Mouse (Mus musculus) kidney, embryonic 16.5 days (tissue): ENCODE measurements around the gene Clstn3. TPM values are rescaled to one million over a fixed set of nuclear protein-coding genes. Genes with fewer than 3 reads are reported as not detected.
A peak's percentile ranks its signal among the peaks of the same experiment; 100 is the strongest.
"Not testable (repeated sequence)": the region's sequence is repeated elsewhere in the genome, so short reads cannot be mapped to it uniquely, and the experiment has no call there.

Experiments
- ATAC-seq: fragments of 200-750 bp; cut with Nextera tagmentation; 2 replicates; pipeline ENCODE4 v1.8.0; 2017; ENCODE audit warnings: moderate TSS enrichment; ENCODE audit not compliant: low FRiP score, low TSS enrichment
- H3K27ac ChIP-seq: fragments of 300-500 bp; sonication (generic); 2 replicates; pipeline ENCODE4 v1.5.1; 2014; ENCODE audit warnings: low read length
- H3K27me3 ChIP-seq: fragments of 300-500 bp; sonication (generic); 2 replicates; pipeline ENCODE4 v1.6.1; 2014; ENCODE audit warnings: low read length, control low read depth, mixed read lengths; ENCODE audit not compliant: insufficient read depth
- H3K36me3 ChIP-seq: fragments of 300-500 bp; sonication (generic); 2 replicates; pipeline ENCODE4 v1.6.1; 2014; ENCODE audit warnings: low read length, control low read depth, mixed read lengths; ENCODE audit not compliant: insufficient read depth
- H3K4me1 ChIP-seq: fragments of 300-500 bp; sonication (generic); 2 replicates; pipeline ENCODE4 v1.6.1; 2014; ENCODE audit warnings: low read length, control low read depth, mixed read lengths; ENCODE audit not compliant: insufficient read depth
- H3K4me2 ChIP-seq: fragments of 300-500 bp; sonication (generic); replicated peaks from 2 replicates; pipeline ENCODE4 v1.6.1; 2014; ENCODE audit warnings: low read depth, low read length
- H3K4me3 ChIP-seq: fragments of 300-500 bp; sonication (generic); 2 replicates; pipeline ENCODE4 v1.5.1; 2014; ENCODE audit warnings: mild to moderate bottlenecking, low read length
- H3K9ac ChIP-seq: fragments of 300-500 bp; sonication (generic); replicated peaks from 2 replicates; pipeline ENCODE4 v1.6.1; 2014; ENCODE audit warnings: low read length
- H3K9me3 ChIP-seq: fragments of 300-500 bp; sonication (generic); 2 replicates; pipeline ENCODE4 v1.6.1; 2016; ENCODE audit warnings: low read length, control low read depth
- WGBS: fragments of 180-500 bp; shearing (Covaris S2); extraction: QIAGEN DNeasy Blood & Tissue Kit; methylation state at CpG from one replicate; pipeline ENCODE4 v1.1.7; 2014; 5-methylcytosine and 5-hydroxymethylcytosine counted together
- polyA plus RNA-seq: library from polyadenylated mRNA; unstranded; fragments of >200 nt; fragmentation: Nextera tagmentation; extraction: Ambion mirVana; gene quantifications from 2 replicates; pipeline ENCODE4 v1.2.1, GENCODE M21; 2015

Clstn3 gene
- polyA plus RNA-seq, 1 experiment from 2014 or later: 6.6 TPM

DNA sequence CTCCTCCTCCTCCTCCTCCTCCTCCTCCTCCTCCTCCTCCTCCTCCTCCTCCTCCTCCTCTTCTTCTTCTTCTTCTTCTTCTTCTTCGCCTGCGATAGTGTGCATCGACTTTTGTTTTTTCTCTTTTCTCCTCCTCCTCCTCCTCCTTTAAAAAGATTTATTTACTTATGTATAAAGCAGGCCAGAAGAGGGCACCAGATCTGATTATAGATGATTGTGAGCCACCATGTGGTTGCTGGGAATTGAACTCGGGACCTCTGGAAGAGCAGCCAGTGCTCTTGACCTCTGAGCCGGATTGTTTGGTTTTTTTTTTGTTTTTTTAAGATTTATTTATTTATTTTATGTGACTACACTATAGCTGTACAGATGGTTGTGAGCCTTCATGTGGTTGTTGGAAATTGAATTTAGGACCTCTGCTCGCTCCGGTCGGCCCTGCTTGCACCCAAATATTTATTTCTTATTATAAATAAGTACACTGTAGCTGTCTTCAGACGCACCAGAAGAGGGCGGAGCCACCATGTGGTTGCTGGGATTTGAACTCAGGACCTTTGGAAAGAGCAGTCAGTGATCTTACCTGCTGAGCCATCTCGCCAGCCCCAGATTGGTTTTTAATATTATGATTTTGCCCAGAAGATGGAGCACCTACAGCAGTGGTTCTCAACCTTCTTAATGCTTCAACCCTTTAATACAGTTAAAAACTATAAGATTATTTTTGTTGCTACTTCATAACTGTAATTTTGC is 10.9 kb upstream of the Clstn3 start:
- H3K27me3 ChIP-seq, H3K36me3 ChIP-seq, H3K27ac ChIP-seq, H3K4me2 ChIP-seq, H3K9ac ChIP-seq, ATAC-seq, H3K4me3 ChIP-seq, H3K9me3 ChIP-seq, H3K4me1 ChIP-seq: not testable (repeated sequence)
- WGBS: 89% methylated on average over 10 of the region's 11 CpGs

DNA sequence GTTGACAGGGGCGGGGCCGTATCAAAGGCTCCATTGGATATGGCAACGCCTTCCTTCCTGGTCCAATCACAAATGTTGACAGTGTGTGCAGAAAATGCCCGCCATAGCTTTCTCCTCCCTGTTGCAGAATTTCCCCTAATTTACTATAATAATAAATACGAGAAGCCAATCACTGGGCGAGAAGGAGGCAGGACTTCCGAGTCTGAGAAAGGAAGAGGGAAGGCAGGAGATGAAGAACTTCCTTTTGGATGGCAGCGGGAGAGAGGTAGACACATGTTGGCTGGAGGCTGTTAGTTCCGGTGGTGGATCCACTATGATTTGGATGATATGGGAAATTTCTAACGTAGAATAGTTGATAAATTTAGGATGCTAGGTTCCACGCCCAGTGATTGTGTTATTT is 10.0 kb upstream of the Clstn3 start:
- Histone ChIP-seq H3K9me3 (no peaks in the 10 kb centered on the region), H3K36me3 (no peaks in the 10 kb centered on the region), H3K4me2 (no peak overlapping the region), H3K27ac (no peak overlapping the region), H3K4me1 (peaks cover 9% of the 10 kb centered on the region), H3K27me3 (no peaks in the 10 kb centered on the region), H3K4me3 (no peak overlapping the region), H3K9ac (no peak overlapping the region)
- no peak for ATAC-seq
- WGBS: 81% methylated on average over 11 of the region's 11 CpGs

DNA sequence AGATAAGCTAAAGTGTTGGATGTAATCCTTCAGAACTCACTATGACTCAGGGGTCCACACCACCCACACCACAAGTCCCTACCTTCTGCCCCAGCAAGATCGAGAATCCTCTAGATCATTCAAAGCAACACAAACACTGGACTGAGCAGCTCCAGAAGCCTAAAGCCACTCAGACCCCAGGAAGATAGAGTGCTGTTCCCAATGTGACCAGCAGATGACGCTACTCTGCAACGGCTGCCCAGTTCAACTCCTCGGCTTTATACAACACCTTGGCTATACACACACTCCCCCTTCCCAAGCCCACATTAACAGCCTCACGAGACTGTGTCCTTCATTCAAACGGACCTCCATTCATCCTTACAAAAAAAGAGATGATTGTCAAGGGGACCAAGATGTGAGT is 8.2 kb upstream of the Clstn3 start:
- Histone ChIP-seq H3K4me1 (peaks cover 5% of the 10 kb centered on the region), H3K27me3 (no peaks in the 10 kb centered on the region), H3K9me3 (no peaks in the 10 kb centered on the region), H3K9ac (no peak overlapping the region), H3K4me2 (no peak overlapping the region), H3K4me3 (no peak overlapping the region), H3K36me3 (no peaks in the 10 kb centered on the region), H3K27ac (no peak overlapping the region)
- ATAC-seq: no peak
- WGBS: 36% methylated on average over 6 of the region's 6 CpGs

DNA sequence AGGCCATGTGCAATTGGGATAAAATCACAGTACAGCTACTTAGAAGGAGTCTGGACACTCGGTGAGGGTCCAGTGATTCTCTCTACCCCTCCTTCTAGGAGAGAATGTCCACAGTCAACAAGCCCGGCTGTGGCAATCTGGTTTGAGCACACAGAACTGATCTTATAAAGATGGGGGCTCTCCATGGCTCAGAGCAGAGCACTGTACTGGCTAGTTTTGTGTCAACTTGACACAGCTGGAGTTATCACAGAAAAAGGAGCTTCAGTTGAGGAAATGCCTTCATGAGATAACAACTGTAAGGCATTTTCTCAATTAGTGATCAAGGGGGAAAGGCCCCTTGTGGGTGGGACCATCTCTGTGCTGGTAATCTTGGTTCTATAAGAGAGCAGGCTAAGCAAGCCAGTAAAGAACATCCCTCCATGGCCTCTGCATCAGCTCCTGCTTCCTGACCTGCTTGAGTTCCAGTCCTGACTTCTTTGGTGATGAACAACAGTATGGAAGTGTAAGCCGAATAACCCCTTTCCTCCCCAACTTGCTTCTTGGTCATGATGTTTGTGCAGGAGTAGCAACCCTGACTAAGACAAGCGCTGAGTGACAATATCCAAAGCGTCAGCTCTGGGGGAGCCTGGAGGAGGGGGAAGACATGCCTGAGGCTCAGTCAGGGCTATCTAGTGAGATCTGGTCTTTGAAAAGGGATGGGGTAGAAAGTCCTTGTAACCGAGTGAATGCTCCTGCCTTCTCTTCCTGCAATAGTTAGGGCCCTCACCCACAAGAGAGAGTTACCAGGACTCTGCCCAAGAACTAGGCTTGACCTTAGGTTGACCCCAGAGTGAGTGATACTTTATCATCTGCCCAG is 7.4 kb upstream of the Clstn3 start:
- not testable (repeated sequence) for H3K36me3 ChIP-seq, H3K9ac ChIP-seq, H3K27me3 ChIP-seq, H3K27ac ChIP-seq, H3K4me2 ChIP-seq, H3K9me3 ChIP-seq, H3K4me3 ChIP-seq, ATAC-seq, H3K4me1 ChIP-seq
- WGBS: 71% methylated on average over 6 of the region's 6 CpGs

DNA sequence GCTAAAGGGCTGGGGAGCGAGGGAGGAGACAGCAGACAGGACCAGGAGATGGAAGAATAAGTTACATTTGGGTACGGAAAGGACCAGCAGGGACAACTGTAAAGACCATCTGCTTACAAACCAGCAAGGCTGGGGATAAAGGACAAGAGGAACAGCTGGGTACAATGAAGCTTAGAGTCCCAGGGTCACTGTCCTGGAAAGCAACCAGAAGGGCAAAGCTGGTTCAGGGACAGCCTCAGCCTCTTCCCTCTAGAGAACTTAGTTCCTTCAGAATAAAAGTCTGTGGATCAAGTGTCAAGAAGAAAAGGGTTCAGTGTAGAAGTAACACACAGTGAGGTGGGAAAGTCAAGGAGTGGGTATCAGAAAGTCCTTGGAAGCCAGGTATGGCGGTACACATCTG is 6.5 kb upstream of the Clstn3 start:
- Histone ChIP-seq H3K36me3 (no peaks in the 10 kb centered on the region), H3K4me1 (no peaks in the 10 kb centered on the region), H3K27ac (no peak overlapping the region), H3K9me3 (no peaks in the 10 kb centered on the region), H3K9ac (no peak overlapping the region), H3K4me3 (no peak overlapping the region), H3K4me2 (no peak overlapping the region), H3K27me3 (no peaks in the 10 kb centered on the region)
- WGBS: 89% methylated on average over 3 of the region's 3 CpGs
- ATAC-seq: no peak

DNA sequence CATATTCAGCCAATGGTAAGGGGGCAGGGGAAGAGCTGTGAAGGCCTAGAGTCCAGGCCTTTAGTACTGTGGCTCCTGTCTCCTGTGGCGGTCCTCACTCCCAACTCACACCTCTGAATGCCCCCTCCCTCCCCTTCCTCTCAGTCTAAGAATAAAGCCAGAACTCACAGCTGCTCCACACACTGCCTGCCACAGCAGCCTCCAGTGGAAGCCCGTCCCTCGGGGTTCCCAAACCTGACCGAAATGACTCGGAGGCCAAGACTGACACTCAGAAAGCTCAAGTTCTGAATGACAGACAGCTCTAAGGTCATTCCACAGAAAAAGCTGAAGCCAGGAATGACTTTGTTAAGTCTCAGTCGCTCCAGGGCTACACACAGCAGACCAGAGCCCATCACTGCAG is 1.1 kb upstream of the Clstn3 start:
- H3K27ac ChIP-seq: no peak overlapping the region
- no peak overlapping the region for H3K4me3 ChIP-seq
- H3K27me3 ChIP-seq: no peaks in the 10 kb centered on the region
- H3K36me3 ChIP-seq: no peaks in the 10 kb centered on the region
- no peaks in the 10 kb centered on the region for H3K9me3 ChIP-seq
- no peak overlapping the region for H3K9ac ChIP-seq
- peaks cover 13% of the 10 kb centered on the region for H3K4me1 ChIP-seq
- WGBS: 77% methylated on average over 6 of the region's 6 CpGs
- no peak overlapping the region for H3K4me2 ChIP-seq
- ATAC-seq: no peak

GRCm38 (mm10) chr6:124465299-124465698 is 705 bp upstream of the Clstn3 start:
- peak overlapping the region; percentile 67; the same call in 1 of the 2 replicates for H3K9ac ChIP-seq
- 41% methylated on average over 6 of the region's 6 CpGs for WGBS
- ATAC-seq: no peak

GRCm38 (mm10) chr6:124463881-124464291 is 708 bp downstream of the Clstn3 start:
- no peaks in the 10 kb centered on the region for H3K9me3 ChIP-seq
- peaks cover 13% of the 10 kb centered on the region for H3K4me1 ChIP-seq
- ATAC-seq: no peak
- 28% methylated on average over 8 of the region's 8 CpGs for WGBS
- H3K27ac ChIP-seq: no peak overlapping the region
- no peaks in the 10 kb centered on the region for H3K27me3 ChIP-seq
- H3K36me3 ChIP-seq: no peaks in the 10 kb centered on the region
- H3K9ac ChIP-seq: no peak overlapping the region
- peak overlapping the region; percentile 79 for H3K4me2 ChIP-seq
- H3K4me3 ChIP-seq: peak overlapping the region; percentile 52

More at GRCm38 (mm10) chr6:124465299-124465698, 705 bp upstream of the Clstn3 start:
- no peaks in the 10 kb centered on the region for H3K9me3 ChIP-seq
- H3K27me3 ChIP-seq: no peaks in the 10 kb centered on the region
- no peak overlapping the region for H3K27ac ChIP-seq
- H3K4me1 ChIP-seq: peaks cover 13% of the 10 kb centered on the region
- H3K4me2 ChIP-seq: peak overlapping the region; percentile 79
- peak overlapping the region; percentile 52 for H3K4me3 ChIP-seq
- no peaks in the 10 kb centered on the region for H3K36me3 ChIP-seq

DNA sequence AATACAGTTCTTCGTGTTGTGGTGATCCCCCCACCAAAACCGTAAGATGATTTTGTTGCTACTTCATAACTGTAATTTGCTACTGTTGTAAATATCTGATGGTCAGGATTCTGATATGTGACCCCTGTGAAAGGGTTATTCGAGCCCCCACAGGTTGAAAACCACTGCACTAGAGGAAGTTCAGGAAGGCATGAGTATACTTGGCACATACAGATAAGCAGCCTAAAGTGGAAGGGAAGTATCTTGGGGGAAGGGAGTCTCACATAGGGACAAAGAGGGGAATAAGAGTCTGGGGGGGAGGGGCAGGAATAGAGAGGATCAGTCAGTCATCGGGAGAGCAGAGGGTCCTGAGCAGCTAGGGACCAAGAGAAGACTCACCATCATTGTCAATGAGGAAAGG is 5.2 kb downstream of the Clstn3 start:
- no peaks in the 10 kb centered on the region for H3K9me3 ChIP-seq

GRCm38 (mm10) chr6:124458505-124458904 is 6.1 kb downstream of the Clstn3 start:
- Histone ChIP-seq H3K4me2 (no peak overlapping the region), H3K27me3 (no peaks in the 10 kb centered on the region), H3K4me3 (no peak overlapping the region), H3K9me3 (no peaks in the 10 kb centered on the region), H3K9ac (no peak overlapping the region), H3K36me3 (no peaks in the 10 kb centered on the region), H3K27ac (no peak overlapping the region), H3K4me1 (no peaks in the 10 kb centered on the region)
- ATAC-seq: no peak
- 86% methylated on average over 11 of the region's 11 CpGs for WGBS

More for the DNA sequence above, 5.2 kb downstream of the Clstn3 start:
- no peaks in the 10 kb centered on the region for H3K36me3 ChIP-seq
- no peak overlapping the region for H3K4me3 ChIP-seq
- no peak overlapping the region for H3K27ac ChIP-seq
- no peak overlapping the region for H3K9ac ChIP-seq
- H3K27me3 ChIP-seq: no peaks in the 10 kb centered on the region
- no peak for ATAC-seq
- H3K4me1 ChIP-seq: 0 out of 2 replicates have a peak, but pooled peaks cover 4% of the 10 kb centered on the region
- H3K4me2 ChIP-seq: no peak overlapping the region
- WGBS: 91% methylated on average over 4 of the region's 4 CpGs
